In genomic region chr4:10874718-10875121, GRCm38 (mm10) we compare ENCODE assay signal across 8 mouse cellular contexts. TPM values are rescaled to one million over a fixed set of nuclear protein-coding genes. Genes with fewer than 3 reads are reported as not detected.
DNase-seq lines count a peak whose midpoint lies in the region; ATAC-seq and TF ChIP-seq lines count a peak whose summit lies in the region.

No protein-coding gene starts in this region.

- no peaks in the 10 kb centered on the region for H3K27me3 ChIP-seq in spleen, adult 2 months (ENCODE audit: control insufficient read depth, insufficient read depth, low read length)
- no peaks in the 10 kb centered on the region for H3K27me3 ChIP-seq in hindbrain, postnatal 0 days (ENCODE audit: insufficient read depth, low read length)
- no peaks in the 10 kb centered on the region for H3K27me3 ChIP-seq in limb, embryonic 14.5 days (ENCODE audit: control insufficient read depth, insufficient read depth, low read length)
- H3K27me3 ChIP-seq in midbrain, embryonic 12.5 days: no peaks in the 10 kb centered on the region
- H3K27me3 ChIP-seq in stomach, embryonic 14.5 days (ENCODE audit: control insufficient read depth, insufficient read depth, low read length): no peaks in the 10 kb centered on the region

- H3K36me3 ChIP-seq in spleen, adult 2 months (ENCODE audit: control insufficient read depth, insufficient read depth, low read length): no peaks in the 10 kb centered on the region
- no peaks in the 10 kb centered on the region for H3K36me3 ChIP-seq in hindbrain, postnatal 0 days (ENCODE audit: insufficient read depth, low read length)
- H3K36me3 ChIP-seq in limb, embryonic 14.5 days (ENCODE audit: control insufficient read depth, insufficient read depth, low read length): no peaks in the 10 kb centered on the region
- peaks cover 5% of the 10 kb centered on the region; the same call in 1 of the 2 replicates for H3K36me3 ChIP-seq in midbrain, embryonic 12.5 days
- no peaks in the 10 kb centered on the region for H3K36me3 ChIP-seq in stomach, embryonic 14.5 days (ENCODE audit: control insufficient read depth, insufficient read depth, low read length)

- WGBS in spleen, adult 2 months: under 1% methylated on average over 36 of the region's 37 CpGs
- under 1% methylated on average over 37 of the region's 37 CpGs for WGBS in hindbrain, postnatal 0 days
- WGBS in limb, embryonic 14.5 days: under 1% methylated on average over 35 of the region's 37 CpGs
- under 1% methylated on average over 37 of the region's 37 CpGs for WGBS in midbrain, embryonic 12.5 days
- under 1% methylated on average over 36 of the region's 37 CpGs for WGBS in stomach, embryonic 14.5 days

- no peaks in the 10 kb centered on the region for H3K9me3 ChIP-seq in hindbrain, postnatal 0 days (ENCODE audit: low read length)
- H3K9me3 ChIP-seq in limb, embryonic 14.5 days (ENCODE audit: control insufficient read depth, low read length): no peaks in the 10 kb centered on the region
- H3K9me3 ChIP-seq in midbrain, embryonic 12.5 days: no peaks in the 10 kb centered on the region
- H3K9me3 ChIP-seq in stomach, embryonic 14.5 days (ENCODE audit: control insufficient read depth, low read depth, low read length): no peaks in the 10 kb centered on the region

- peak overlapping the region; percentile 96 for H3K27ac ChIP-seq in spleen, adult 2 months (ENCODE audit: insufficient read depth, low read length)
- H3K27ac ChIP-seq in hindbrain, postnatal 0 days: peak overlapping the region; percentile 99
- peak overlapping the region; percentile 99 for H3K27ac ChIP-seq in limb, embryonic 14.5 days (replicated peaks; ENCODE audit: low read depth, low read length)
- H3K27ac ChIP-seq in midbrain, embryonic 12.5 days (replicated peaks): peak overlapping the region; percentile 99
- peak overlapping the region; percentile 99 for H3K27ac ChIP-seq in stomach, embryonic 14.5 days (ENCODE audit: low read length)

- peak overlapping the region; percentile 80 for H3K9ac ChIP-seq in hindbrain, postnatal 0 days (replicated peaks; ENCODE audit: low read length)
- peak overlapping the region; percentile 89 for H3K9ac ChIP-seq in limb, embryonic 14.5 days (ENCODE audit: low read depth, low read length, severe bottlenecking)
- H3K9ac ChIP-seq in midbrain, embryonic 12.5 days (replicated peaks): peak overlapping the region; percentile 81
- peak overlapping the region; percentile 72 for H3K9ac ChIP-seq in stomach, embryonic 14.5 days (replicated peaks; ENCODE audit: low read depth, low read length)

- no peak for TF ChIP-seq CTCF in spleen, adult 2 months (IDR thresholded peaks at IDR 0.05; ENCODE audit: extremely low read depth, insufficient read depth, insufficient read length, insufficient replicate concordance)
- TF ChIP-seq CTCF in hindbrain, postnatal 0 days (IDR thresholded peaks at IDR 0.05; ENCODE audit: low read depth): no peak

- peak; percentile 86 for ATAC-seq in hindbrain, postnatal 0 days
- peak; percentile 69 for ATAC-seq in limb, embryonic 14.5 days (ENCODE audit: low FRiP score, low read depth)
- ATAC-seq in midbrain, embryonic 12.5 days (ENCODE audit: low FRiP score, low read depth): peak; percentile 86
- peak; percentile 81 for ATAC-seq in stomach, embryonic 14.5 days (ENCODE audit: insufficient number of reproducible peaks, insufficient read depth, low FRiP score, low read depth)

- TF ChIP-seq POLR2A in spleen, adult 2 months (IDR thresholded peaks at IDR 0.05; ENCODE audit: low read depth, low read length): no peak
- no peak for TF ChIP-seq POLR2A in limb, embryonic 14.5 days (IDR thresholded peaks at IDR 0.05; ENCODE audit: borderline replicate concordance, extremely low read depth, insufficient read depth, insufficient read length)

- H3K4me1 ChIP-seq in spleen, adult 2 months (ENCODE audit: control insufficient read depth, insufficient read depth, insufficient read length): no peaks in the 10 kb centered on the region
- H3K4me1 ChIP-seq in hindbrain, postnatal 0 days (ENCODE audit: insufficient read depth, low read length): no peaks in the 10 kb centered on the region
- H3K4me1 ChIP-seq in limb, embryonic 14.5 days (ENCODE audit: control insufficient read depth, insufficient read depth, low read length): peaks cover 11% of the 10 kb centered on the region
- peaks cover 12% of the 10 kb centered on the region for H3K4me1 ChIP-seq in midbrain, embryonic 12.5 days
- H3K4me1 ChIP-seq in stomach, embryonic 14.5 days (ENCODE audit: control insufficient read depth, insufficient read depth, low read length): peaks cover 3% of the 10 kb centered on the region; the same call in 1 of the 2 replicates

- peak in 1 of 2 experiments; percentile 42 for DNase-seq in spleen, adult 2 months (ENCODE audit: low read depth in 1 of 2, low spot score in 2 of 2)
- no peak for DNase-seq in spleen, adult 18-20 months
- DNase-seq in cerebellum, adult 8-10 months: peak; percentile 50
- DNase-seq in frontal cortex, postnatal 25 days (ENCODE audit: low spot score in 2 of 2): peak; percentile 18 to 23
- peak; percentile 73 for DNase-seq in hindbrain, postnatal 0 days (ENCODE audit: low spot score)
- DNase-seq in limb, embryonic 14.5 days (ENCODE audit: low spot score): peak; percentile 26

- H3K4me3 ChIP-seq in spleen, adult 2 months (ENCODE audit: extremely low read depth, insufficient read depth, insufficient read length): peak overlapping the region; percentile 83
- H3K4me3 ChIP-seq in hindbrain, postnatal 0 days (ENCODE audit: low read length): peak overlapping the region; percentile 89
- peak overlapping the region; percentile 95 for H3K4me3 ChIP-seq in limb, embryonic 14.5 days (replicated peaks; ENCODE audit: low read length)
- peak overlapping the region; percentile 86 for H3K4me3 ChIP-seq in midbrain, embryonic 12.5 days
- peak overlapping the region; percentile 80 for H3K4me3 ChIP-seq in stomach, embryonic 14.5 days (ENCODE audit: low read depth, low read length)

- H3K4me2 ChIP-seq in hindbrain, postnatal 0 days (ENCODE audit: low read depth, low read length): peak overlapping the region; percentile 77
- H3K4me2 ChIP-seq in limb, embryonic 14.5 days (replicated peaks; ENCODE audit: low read depth, low read length, severe bottlenecking): peak overlapping the region; percentile 83
- peak overlapping the region; percentile 65 for H3K4me2 ChIP-seq in midbrain, embryonic 12.5 days (replicated peaks)
- H3K4me2 ChIP-seq in stomach, embryonic 14.5 days (replicated peaks; ENCODE audit: low read depth, low read length): peak overlapping the region; percentile 62

RNA-seq across cellular contexts. Expression of gene 2610301B20Rik, which starts 0.4 kb away (rescaled TPM):
- 1.5 TPM in 2 replicates for polyA plus RNA-seq in spleen, adult 2 months (2012; rRNA removed)
- 27.5 and 30.3 TPM in 2 replicates for total RNA-seq in hindbrain, postnatal 0 days (2014; rRNA removed)
- polyA plus RNA-seq in hindbrain, postnatal 0 days (2015; fragmentation: Nextera tagmentation; extraction: Ambion mirVana): 32.9 and 34.4 TPM in 2 replicates
- 24.3 and 25.2 TPM in 2 replicates for polyA plus RNA-seq in limb, embryonic 14.5 days (2012; rRNA removed)
- 30.4 and 30.7 TPM in 2 replicates for polyA plus RNA-seq in limb, embryonic 14.5 days (2014; fragmentation: Nextera tagmentation; extraction: Ambion mirVana)
- polyA plus RNA-seq in midbrain, embryonic 12.5 days (2016; fragmentation: Nextera tagmentation; extraction: Ambion mirVana): 45.7 and 46.9 TPM in 2 replicates
- polyA plus RNA-seq in stomach, embryonic 14.5 days (2014; fragmentation: Nextera tagmentation; extraction: Ambion mirVana): 27.1 and 28.7 TPM in 2 replicates

Comparison
In these comparisons a context has a peak if more than half of its experiments do, and no peak if none do; other contexts are left out.
1. DNase-seq: peak in cerebellum, adult 8-10 months (single experiment), frontal cortex, postnatal 25 days (2 of 2), hindbrain, postnatal 0 days (single experiment) and limb, embryonic 14.5 days (single experiment); none in spleen, adult 18-20 months (0 of 2).
2. RNA of gene 2610301B20Rik, which starts 0.4 kb away (polyA plus RNA-seq): 45.7 to 46.9 TPM in midbrain, embryonic 12.5 days, 32.9 to 34.4 TPM in hindbrain, postnatal 0 days, 24.3 to 30.7 TPM in limb, embryonic 14.5 days and 27.1 to 28.7 TPM in stomach, embryonic 14.5 days; 1.5 TPM in spleen, adult 2 months; every median in the first group is over 10 times any median in the second.
3. Peak in every context shown above with its lines, with median percentiles within 50 percentile points of each other: H3K27ac ChIP-seq, H3K4me3 ChIP-seq, ATAC-seq, H3K4me2 ChIP-seq and H3K9ac ChIP-seq.